Mouse (Mus musculus): ENCODE measurements around the gene Lgals4. TPM values are rescaled to one million over a fixed set of nuclear protein-coding genes. Genes with fewer than 3 reads are reported as not detected.
"Not testable (repeated sequence)": the region's sequence is repeated elsewhere in the genome, so short reads cannot be mapped to it uniquely, and the experiment has no call there.

Gene Lgals4
- polyA plus RNA-seq, 1 experiment from 2014 or later, result 3.7 TPM

DNA sequence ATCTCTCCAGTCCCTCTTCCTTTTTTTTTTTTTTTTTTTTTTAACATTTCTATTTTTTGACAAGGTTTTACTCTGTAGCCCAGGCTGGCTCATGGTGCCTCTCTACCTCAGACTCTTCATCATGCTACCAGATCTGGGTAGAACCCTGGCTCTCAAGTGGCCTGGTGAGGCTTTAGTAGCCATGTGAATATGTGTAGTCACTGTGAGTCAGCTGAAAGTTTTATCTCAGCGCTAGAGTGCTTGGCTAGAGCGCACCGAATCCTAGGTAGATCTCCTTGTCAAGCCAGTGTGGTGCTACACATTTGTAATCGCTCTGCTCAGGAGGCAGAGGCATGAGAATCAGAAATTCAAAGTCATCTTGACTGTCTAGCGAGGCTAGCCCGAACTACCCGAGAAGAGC is 43.5 kb downstream of the Lgals4 start:
- TF ChIP-seq CTCF (IDR thresholded peaks at IDR 0.05; ENCODE audit: low read depth), result no peak
- H3K36me3 ChIP-seq (ENCODE audit: insufficient read depth), result no peaks in the 10 kb centered on the region
- DNase-seq (no peak), ATAC-seq (ENCODE audit: insufficient read depth) (no peak)
- no peaks in the 10 kb centered on the region for H3K9me3 ChIP-seq (ENCODE audit: low read depth, low read length)
- H3K4me1 ChIP-seq (ENCODE audit: insufficient read depth), result no peaks in the 10 kb centered on the region
- no peak overlapping the region for H3K4me2 ChIP-seq
- no peak overlapping the region for H3K9ac ChIP-seq
- no peaks in the 10 kb centered on the region for H3K27me3 ChIP-seq (ENCODE audit: insufficient read depth, low read length)
- H3K27ac ChIP-seq (ENCODE audit: low read depth), result no peak overlapping the region
- H3K4me3 ChIP-seq (ENCODE audit: low read depth, low read length), result no peak overlapping the region
- whole genome bisulfite sequencing, result 76% methylated on average over 7 of the region's 7 CpGs

GRCm38 (mm10) chr7:28877856-28878255 is 44.2 kb downstream of the Lgals4 start:
- 63% methylated on average over 4 of the region's 4 CpGs for WGBS
- Histone ChIP-seq H3K4me3 (ENCODE audit: low read depth, low read length) (no peak overlapping the region), H3K4me2 (no peak overlapping the region), H3K27me3 (ENCODE audit: insufficient read depth, low read length) (no peaks in the 10 kb centered on the region), H3K27ac (ENCODE audit: low read depth) (no peak overlapping the region), H3K4me1 (ENCODE audit: insufficient read depth) (no peaks in the 10 kb centered on the region), H3K9me3 (ENCODE audit: low read depth, low read length) (no peaks in the 10 kb centered on the region), H3K9ac (no peak overlapping the region), H3K36me3 (ENCODE audit: insufficient read depth) (no peaks in the 10 kb centered on the region)
- no peak for ATAC-seq (ENCODE audit: insufficient read depth)
- TF ChIP-seq CTCF (IDR thresholded peaks at IDR 0.05; ENCODE audit: low read depth), result no peak
- DNase-seq, result no peak

DNA sequence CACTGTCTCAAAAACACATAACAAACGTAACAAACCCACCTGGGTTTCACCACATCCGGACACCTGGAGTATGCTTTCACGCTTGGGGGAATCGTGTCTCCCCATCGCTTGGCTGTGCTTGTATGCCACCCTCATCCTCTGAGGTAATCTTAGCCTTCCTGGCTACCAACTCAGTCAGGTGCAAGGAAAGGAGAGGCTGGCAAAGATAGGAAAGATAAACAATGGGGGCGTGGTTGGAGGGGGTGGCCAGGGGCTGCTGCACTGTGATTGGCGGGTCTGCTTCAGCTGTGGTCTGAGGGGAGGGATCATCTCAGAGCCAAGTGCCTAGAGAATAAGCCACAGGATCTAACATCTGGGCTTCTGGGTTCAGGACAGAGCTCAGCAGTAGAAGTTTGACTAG is 46.0 kb downstream of the Lgals4 start:
- no peaks in the 10 kb centered on the region for H3K4me1 ChIP-seq (ENCODE audit: insufficient read depth)
- no peaks in the 10 kb centered on the region for H3K36me3 ChIP-seq (ENCODE audit: insufficient read depth)
- no peak overlapping the region for H3K4me3 ChIP-seq (ENCODE audit: low read depth, low read length)
- H3K27me3 ChIP-seq (ENCODE audit: insufficient read depth, low read length), result no peaks in the 10 kb centered on the region
- TF ChIP-seq CTCF (IDR thresholded peaks at IDR 0.05; ENCODE audit: low read depth), result no peak
- no peak overlapping the region for H3K9ac ChIP-seq
- no peak overlapping the region for H3K27ac ChIP-seq (ENCODE audit: low read depth)
- H3K4me2 ChIP-seq, result no peak overlapping the region
- ATAC-seq (ENCODE audit: insufficient read depth), result no peak
- no peak for DNase-seq
- 68% methylated on average over 7 of the region's 7 CpGs for WGBS
- no peaks in the 10 kb centered on the region for H3K9me3 ChIP-seq (ENCODE audit: low read depth, low read length)

- no peak for DNase-seq
Observed at GRCm38 (mm10) chr7:28880554-28880953, 46.9 kb downstream of the Lgals4 start.

GRCm38 (mm10) chr7:28881199-28881598 is 47.5 kb downstream of the Lgals4 start, which contains the start of gene Capn12:
TSS of gene Capn12 (plus strand) at chr7:28881422.
- 43% methylated on average over 13 of the region's 13 CpGs for WGBS
- no peak within 1 kb of the TSS for H3K27ac ChIP-seq (ENCODE audit: low read depth)
- H3K36me3 ChIP-seq (ENCODE audit: insufficient read depth), result no peaks in the 10 kb centered on the region
- no peak within 1 kb of the TSS for H3K9ac ChIP-seq
- H3K9me3 ChIP-seq (ENCODE audit: low read depth, low read length), result no peaks in the 10 kb centered on the region
- H3K4me3 ChIP-seq (ENCODE audit: low read depth, low read length), result no peak within 1 kb of the TSS
- DNase-seq (no peak), ATAC-seq (ENCODE audit: insufficient read depth) (no peak)
- H3K4me2 ChIP-seq, result no peak within 1 kb of the TSS
- no peaks in the 10 kb centered on the region for H3K27me3 ChIP-seq (ENCODE audit: insufficient read depth, low read length)
- TF ChIP-seq CTCF (IDR thresholded peaks at IDR 0.05; ENCODE audit: low read depth), result no peak
- H3K4me1 ChIP-seq (ENCODE audit: insufficient read depth), result no peaks in the 10 kb centered on the region

More at GRCm38 (mm10) chr7:28880554-28880953, 46.9 kb downstream of the Lgals4 start:
- Histone ChIP-seq H3K27ac (ENCODE audit: low read depth) (no peak overlapping the region), H3K4me3 (ENCODE audit: low read depth, low read length) (no peak overlapping the region), H3K9ac (no peak overlapping the region), H3K9me3 (ENCODE audit: low read depth, low read length) (no peaks in the 10 kb centered on the region), H3K36me3 (ENCODE audit: insufficient read depth) (no peaks in the 10 kb centered on the region), H3K4me2 (no peak overlapping the region), H3K27me3 (ENCODE audit: insufficient read depth, low read length) (no peaks in the 10 kb centered on the region), H3K4me1 (ENCODE audit: insufficient read depth) (no peaks in the 10 kb centered on the region)
- ATAC-seq (ENCODE audit: insufficient read depth), result no peak
- no peak for TF ChIP-seq CTCF (IDR thresholded peaks at IDR 0.05; ENCODE audit: low read depth)
- WGBS, result 74% methylated on average over 10 of the region's 10 CpGs

GRCm38 (mm10) chr7:28883039-28883438 is 49.4 kb downstream of the Lgals4 start:
- Histone ChIP-seq H3K27ac (ENCODE audit: low read depth) (no peak overlapping the region), H3K4me1 (ENCODE audit: insufficient read depth) (no peaks in the 10 kb centered on the region), H3K4me2 (no peak overlapping the region), H3K36me3 (ENCODE audit: insufficient read depth) (no peaks in the 10 kb centered on the region), H3K27me3 (ENCODE audit: insufficient read depth, low read length) (peaks cover 9% of the 10 kb centered on the region), H3K9ac (no peak overlapping the region), H3K9me3 (ENCODE audit: low read depth, low read length) (no peaks in the 10 kb centered on the region), H3K4me3 (ENCODE audit: low read depth, low read length) (no peak overlapping the region)
- no peak for TF ChIP-seq CTCF (IDR thresholded peaks at IDR 0.05; ENCODE audit: low read depth)
- DNase-seq (peak; percentile 51), ATAC-seq (ENCODE audit: insufficient read depth) (no peak)
- WGBS, result 60% methylated on average over 11 of the region's 11 CpGs

GRCm38 (mm10) chr7:28883704-28884103 is 50.0 kb downstream of the Lgals4 start:
- WGBS, result 83% methylated on average over 4 of the region's 4 CpGs
- H3K27ac ChIP-seq (ENCODE audit: low read depth); ATAC-seq (ENCODE audit: insufficient read depth); H3K36me3 ChIP-seq (ENCODE audit: insufficient read depth); H3K9me3 ChIP-seq (ENCODE audit: low read depth, low read length); H3K9ac ChIP-seq; H3K4me3 ChIP-seq (ENCODE audit: low read depth, low read length); H3K4me2 ChIP-seq; DNase-seq; H3K4me1 ChIP-seq (ENCODE audit: insufficient read depth): not testable (repeated sequence)
- peaks cover 15% of the 10 kb centered on the region for H3K27me3 ChIP-seq (ENCODE audit: insufficient read depth, low read length)

DNA sequence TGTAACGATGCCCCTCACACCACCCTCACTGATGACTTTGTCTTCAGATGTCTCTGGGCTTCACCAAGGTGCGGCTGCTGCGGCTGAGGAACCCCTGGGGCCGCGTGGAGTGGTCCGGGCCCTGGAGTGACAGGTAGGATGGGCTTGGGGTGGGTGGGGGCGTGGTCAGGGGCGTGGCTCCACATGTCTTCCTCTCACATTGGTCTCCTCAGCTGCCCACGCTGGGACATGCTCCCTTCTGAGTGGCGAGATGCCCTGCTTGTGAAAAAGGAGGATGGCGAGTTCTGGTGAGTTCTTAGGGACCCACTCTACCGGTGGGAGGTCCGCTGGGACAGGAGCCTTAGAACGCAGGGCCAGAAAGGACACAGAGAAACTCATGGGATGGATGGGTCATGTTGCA is 52.8 kb downstream of the Lgals4 start:
- no peak overlapping the region for H3K27ac ChIP-seq (ENCODE audit: low read depth)
- H3K4me1 ChIP-seq (ENCODE audit: insufficient read depth), result peaks cover 4% of the 10 kb centered on the region; the same call in 1 of the 2 replicates
- DNase-seq, result no peak
- no peak for TF ChIP-seq CTCF (IDR thresholded peaks at IDR 0.05; ENCODE audit: low read depth)
- no peak overlapping the region for H3K9ac ChIP-seq
- no peak overlapping the region for H3K4me2 ChIP-seq
- H3K27me3 ChIP-seq (ENCODE audit: insufficient read depth, low read length), result peaks cover 30% of the 10 kb centered on the region
- 0 out of 2 replicates have a peak, but pooled peaks cover 6% of the 10 kb centered on the region for H3K36me3 ChIP-seq (ENCODE audit: insufficient read depth)
- H3K9me3 ChIP-seq (ENCODE audit: low read depth, low read length), result no peaks in the 10 kb centered on the region
- H3K4me3 ChIP-seq (ENCODE audit: low read depth, low read length), result no peak overlapping the region
- no peak for ATAC-seq (ENCODE audit: insufficient read depth)
- 19% methylated on average over 14 of the region's 14 CpGs for whole genome bisulfite sequencing
